Mouse (Mus musculus): ENCODE data around the gene Ctss. TPM values are rescaled to one million over a fixed set of nuclear protein-coding genes. Genes with fewer than 3 reads are reported as not detected.

Gene Ctss
- polyA plus RNA-seq, 1 experiment from 2014 or later, result 11.1 TPM

GRCm38 (mm10) chr3:95601287-95601686 is 74.7 kb downstream of the Ctss start:
- no peaks in the 10 kb centered on the region for H3K4me1 ChIP-seq
- no peaks in the 10 kb centered on the region for H3K9me3 ChIP-seq
- no peak overlapping the region for H3K4me3 ChIP-seq
- H3K4me2 ChIP-seq, result no peak overlapping the region
- no peak overlapping the region for H3K9ac ChIP-seq
- H3K36me3 ChIP-seq (replicated peaks), result 0 out of 2 replicates have a peak, but pooled peaks cover 5% of the 10 kb centered on the region
- H3K27ac ChIP-seq, result no peak overlapping the region
- no peaks in the 10 kb centered on the region for H3K27me3 ChIP-seq (replicated peaks)
- ATAC-seq (replicated peaks), result no peak
- WGBS, result 92% methylated on average over 3 of the region's 3 CpGs

Other genes with a start within 250 kb of the Ctss start
- 43.0 and 43.7 TPM in 2 replicates for gene Mindy1, start 245.4 kb upstream of the Ctss start, polyA plus RNA-seq (2015; fragmentation: Nextera tagmentation; extraction: Ambion mirVana)
- gene Prune1, start 244.7 kb upstream of the Ctss start, polyA plus RNA-seq (2015; fragmentation: Nextera tagmentation; extraction: Ambion mirVana), result 67.9 and 76.9 TPM in 2 replicates
- gene Anxa9, start 219.6 kb upstream of the Ctss start, polyA plus RNA-seq (2015; fragmentation: Nextera tagmentation; extraction: Ambion mirVana), result 0.33 and 0.56 TPM in 2 replicates
- 97.6 and 97.8 TPM in 2 replicates for gene Cers2, start 212.0 kb upstream of the Ctss start, polyA plus RNA-seq (2015; fragmentation: Nextera tagmentation; extraction: Ambion mirVana)
- 43.4 and 45.4 TPM in 2 replicates for gene Setdb1, start 169.6 kb upstream of the Ctss start, polyA plus RNA-seq (2015; fragmentation: Nextera tagmentation; extraction: Ambion mirVana)
- not detected in 2 replicates for gene 4930558C23Rik, start 123.9 kb upstream of the Ctss start, polyA plus RNA-seq (2015; fragmentation: Nextera tagmentation; extraction: Ambion mirVana)
- gene Arnt, start 92.4 kb upstream of the Ctss start, polyA plus RNA-seq (2015; fragmentation: Nextera tagmentation; extraction: Ambion mirVana), result 17.7 and 19.7 TPM in 2 replicates
- 6.5 and 8.0 TPM in 2 replicates for gene Ctsk, start 27.5 kb upstream of the Ctss start, polyA plus RNA-seq (2015; fragmentation: Nextera tagmentation; extraction: Ambion mirVana)
- gene Hormad1, start 32.9 kb downstream of the Ctss start, polyA plus RNA-seq (2015; fragmentation: Nextera tagmentation; extraction: Ambion mirVana), result not detected in 2 replicates
- 27.4 and 27.9 TPM in 2 replicates for gene Golph3l, start 62.1 kb downstream of the Ctss start, polyA plus RNA-seq (2015; fragmentation: Nextera tagmentation; extraction: Ambion mirVana)
- 123 and 133 TPM in 2 replicates for gene Ensa, start 98.2 kb downstream of the Ctss start, polyA plus RNA-seq (2015; fragmentation: Nextera tagmentation; extraction: Ambion mirVana)
- gene Mcl1, start 132.0 kb downstream of the Ctss start, polyA plus RNA-seq (2015; fragmentation: Nextera tagmentation; extraction: Ambion mirVana), result 47.8 and 47.9 TPM in 2 replicates
- gene Adamtsl4, start 161.1 kb downstream of the Ctss start, polyA plus RNA-seq (2015; fragmentation: Nextera tagmentation; extraction: Ambion mirVana), result 1.0 TPM in 2 replicates
- gene Ecm1, start 212.8 kb downstream of the Ctss start, polyA plus RNA-seq (2015; fragmentation: Nextera tagmentation; extraction: Ambion mirVana), result 11.3 and 12.3 TPM in 2 replicates
- gene Tars2, start 233.4 kb downstream of the Ctss start, polyA plus RNA-seq (2015; fragmentation: Nextera tagmentation; extraction: Ambion mirVana), result 49.2 and 51.1 TPM in 2 replicates